8 mouse cellular contexts compared by ENCODE assay signal in genomic region chr8:109705320-109706075, GRCm38 (mm10). TPM values are rescaled to one million over a fixed set of nuclear protein-coding genes. Genes with fewer than 3 reads are reported as not detected.
DNase-seq lines count a peak whose midpoint lies in the region; ATAC-seq and TF ChIP-seq lines count a peak whose summit lies in the region.

Zfp821 (plus strand) TSS chr8:109705546.

- peaks cover 35% of the 10 kb centered on the region for H3K4me1 ChIP-seq in forebrain, embryonic 15.5 days
- H3K4me1 ChIP-seq in lung, embryonic 14.5 days (ENCODE audit: insufficient read depth): peaks cover 4% of the 10 kb centered on the region; the same call in 1 of the 2 replicates
- H3K4me1 ChIP-seq in olfactory bulb, adult 2 months (ENCODE audit: control insufficient read depth, insufficient read depth, low read length): peaks cover 5% of the 10 kb centered on the region
- H3K4me1 ChIP-seq in thymus, adult 2 months (replicated peaks; ENCODE audit: control insufficient read depth, insufficient read depth, low read length): peaks cover 21% of the 10 kb centered on the region

- H3K9ac ChIP-seq in forebrain, embryonic 15.5 days (replicated peaks): peak within 1 kb of the TSS; percentile 98
- peak within 1 kb of the TSS; percentile 99 for H3K9ac ChIP-seq in lung, embryonic 14.5 days

- peaks cover 27% of the 10 kb centered on the region for H3K36me3 ChIP-seq in forebrain, embryonic 15.5 days
- H3K36me3 ChIP-seq in lung, embryonic 14.5 days (ENCODE audit: insufficient read depth): peaks cover 27% of the 10 kb centered on the region
- H3K36me3 ChIP-seq in thymus, adult 2 months (ENCODE audit: control insufficient read depth, insufficient read depth, low read length): no peaks in the 10 kb centered on the region

- no peaks in the 10 kb centered on the region for H3K27me3 ChIP-seq in forebrain, embryonic 15.5 days
- H3K27me3 ChIP-seq in lung, embryonic 14.5 days (ENCODE audit: insufficient read depth, low read length): 0 out of 2 replicates have a peak, but pooled peaks cover 2% of the 10 kb centered on the region
- H3K27me3 ChIP-seq in thymus, adult 2 months (ENCODE audit: control insufficient read depth, insufficient read depth, low read length): no peaks in the 10 kb centered on the region

- TF ChIP-seq CTCF in layer of hippocampus, adult 2 months (conservative IDR thresholded peaks at IDR 0.05): 0 out of 2 replicates have a peak, but pooled peaks have one; percentile 2
- TF ChIP-seq CTCF in lung, embryonic 14.5 days (IDR thresholded peaks at IDR 0.05; ENCODE audit: low read depth): no peak
- no peak for TF ChIP-seq CTCF in olfactory bulb, adult 2 months (IDR thresholded peaks at IDR 0.05; ENCODE audit: insufficient read depth, low read depth, low read length)
- TF ChIP-seq CTCF in thymus, adult 2 months (IDR thresholded peaks at IDR 0.05; ENCODE audit: borderline replicate concordance, control insufficient read depth, extremely low read depth, insufficient read depth, low read length, poor library complexity): 0 out of 2 replicates have a peak, but pooled peaks have one; percentile 11

- intact Hi-C loops in heart, postnatal 36 days (cut with DNase I): loop anchor here (1.0 to 5.0 kb wide), 4 partner anchors 12 to 212 kb away; partner anchors contain the start of genes Dhodh, Ist1 and Phlpp2

- ATAC-seq in forebrain, embryonic 15.5 days (replicated peaks): peak; percentile 87
- ATAC-seq in lung, embryonic 14.5 days (ENCODE audit: insufficient read depth): peak; percentile 85

- 1% methylated on average over 76 of the region's 100 CpGs for WGBS in forebrain, embryonic 15.5 days
- under 1% methylated on average over 95 of the region's 100 CpGs for whole genome bisulfite sequencing in lung, embryonic 14.5 days
- WGBS in olfactory bulb, adult 2 months: under 1% methylated on average over 87 of the region's 100 CpGs
- WGBS in thymus, adult 2 months: under 1% methylated on average over 73 of the region's 100 CpGs

- peak within 1 kb of the TSS; percentile 92 for H3K4me3 ChIP-seq in forebrain, embryonic 15.5 days
- peak within 1 kb of the TSS; percentile 74 for H3K4me3 ChIP-seq in layer of hippocampus, adult 2 months
- H3K4me3 ChIP-seq in lung, embryonic 14.5 days (ENCODE audit: low read depth, low read length): peak within 1 kb of the TSS; percentile 96
- peak within 1 kb of the TSS; percentile 99 for H3K4me3 ChIP-seq in olfactory bulb, adult 2 months (ENCODE audit: insufficient read depth, low read depth, low read length)
- peak within 1 kb of the TSS; percentile 77 for H3K4me3 ChIP-seq in thymus, adult 2 months (ENCODE audit: control insufficient read depth, insufficient read depth, low read length)

- peak within 1 kb of the TSS; percentile 89 for H3K4me2 ChIP-seq in forebrain, embryonic 15.5 days (replicated peaks)
- peak within 1 kb of the TSS; percentile 88 for H3K4me2 ChIP-seq in lung, embryonic 14.5 days

- DNase-seq in ES-CJ7 (ENCODE audit: low read depth, low spot score): peak; percentile 94
- DNase-seq in cerebellum, adult 11 months: peak; percentile 97
- DNase-seq in heart, postnatal 36 days: peak; percentile 93 to 94
- DNase-seq in layer of hippocampus, adult 2 months (ENCODE audit: low spot score in 2 of 2): peak; percentile 93 to 94
- DNase-seq in lung, embryonic 14.5 days: peak; percentile 98
- peak; percentile 93 for DNase-seq in thymus, adult 2 months

- TF ChIP-seq POLR2A in olfactory bulb, adult 2 months (IDR thresholded peaks at IDR 0.05; ENCODE audit: insufficient read depth, low read depth, low read length): peak; percentile 78; the same call in 1 of the 2 replicates
- TF ChIP-seq POLR2A in thymus, adult 2 months (IDR thresholded peaks at IDR 0.05; ENCODE audit: control insufficient read depth, extremely low read depth, insufficient read depth, low read length, poor library complexity): peak; percentile 64

- H3K9me3 ChIP-seq in forebrain, embryonic 15.5 days: no peaks in the 10 kb centered on the region
- no peaks in the 10 kb centered on the region for H3K9me3 ChIP-seq in lung, embryonic 14.5 days (ENCODE audit: low read depth, low read length)

- peak within 1 kb of the TSS; percentile 98 for H3K27ac ChIP-seq in forebrain, embryonic 15.5 days (replicated peaks)
- H3K27ac ChIP-seq in layer of hippocampus, adult 2 months: peak within 1 kb of the TSS; percentile 95
- peak within 1 kb of the TSS; percentile 96 for H3K27ac ChIP-seq in lung, embryonic 14.5 days (ENCODE audit: low read depth)
- H3K27ac ChIP-seq in olfactory bulb, adult 2 months (ENCODE audit: insufficient read depth, low read depth, low read length): peak within 1 kb of the TSS; percentile 74
- peak within 1 kb of the TSS; percentile 1; the same call in 1 of the 2 replicates for H3K27ac ChIP-seq in thymus, adult 2 months (ENCODE audit: control insufficient read depth, insufficient read depth, low read length)

RNA-seq across cellular contexts. Expression of gene Zfp821, which starts in this region (rescaled TPM):
- 85.6 and 94.3 TPM in 2 replicates for polyA plus RNA-seq in forebrain, embryonic 15.5 days (2015; fragmentation: Nextera tagmentation; extraction: Ambion mirVana)
- 1 to 10 TPM; 6.9 TPM for total RNA-seq in heart, postnatal 36 days (2021)
- total RNA-seq in layer of hippocampus, adult 2 months (2021): 10 to 100 TPM; 47.0 to 47.6 TPM
- 29.0 and 29.2 TPM in 2 replicates for polyA plus RNA-seq in lung, embryonic 14.5 days (2014; fragmentation: Nextera tagmentation; extraction: Ambion mirVana)
- not detected in 2 replicates for polyA plus RNA-seq in olfactory bulb, adult 2 months (2012; ENCODE audit: insufficient read depth, insufficient read length, low replicate concordance, missing spikeins)
- polyA plus RNA-seq in thymus, adult 2 months (2012; rRNA removed): 11.4 and 13.7 TPM in 2 replicates

Comparison
In these comparisons a context has a peak if more than half of its experiments do, and no peak if none do; other contexts are left out.
1. Peak in every context shown above with its lines: DNase-seq, ATAC-seq, H3K4me3 ChIP-seq and H3K27ac ChIP-seq.
2. RNA of gene Zfp821 (total RNA-seq): 47.0 to 47.6 TPM in layer of hippocampus, adult 2 months; 6.9 TPM in heart, postnatal 36 days; every median in the first group is over 4 times any median in the second.
3. RNA of gene Zfp821 (polyA plus RNA-seq): 85.6 to 94.3 TPM in forebrain, embryonic 15.5 days, 29.0 to 29.2 TPM in lung, embryonic 14.5 days and 11.4 to 13.7 TPM in thymus, adult 2 months; not detected in olfactory bulb, adult 2 months; every median in the first group is over 10 times any median in the second.
4. H3K27ac ChIP-seq: peak in every context shown above with its lines; median percentile 98 in forebrain, embryonic 15.5 days; 96 in lung, embryonic 14.5 days; 95 in layer of hippocampus, adult 2 months; 74 in olfactory bulb, adult 2 months; 1 in thymus, adult 2 months.
5. CTCF ChIP-seq: peak in layer of hippocampus, adult 2 months (single experiment) and thymus, adult 2 months (single experiment); none in lung, embryonic 14.5 days (single experiment) and olfactory bulb, adult 2 months (single experiment).